Mouse (Mus musculus) myocyte (in vitro differentiated cells): ENCODE measurements at regions not wholly inside any gene's neighbourhood (a gene's known extent, or its start where the extent isn't known, plus 50 kb on each side); places are given as distances from the start of the nearest gene placed in this dataset.

Experiments
- POLR2A ChIP-seq: IDR thresholded peaks from one replicate; pipeline ENCODE4 v1.6.1; 2011; ENCODE audit warnings: low read depth, mild to moderate bottlenecking, control low read depth, moderate library complexity; ENCODE audit not compliant: insufficient read length
- TCF12 ChIP-seq: IDR thresholded peaks from one replicate; pipeline ENCODE4 v1.6.1; 2011; ENCODE audit warnings: mild to moderate bottlenecking, control low read depth; ENCODE audit not compliant: poor library complexity, insufficient read depth, severe bottlenecking

DNA sequence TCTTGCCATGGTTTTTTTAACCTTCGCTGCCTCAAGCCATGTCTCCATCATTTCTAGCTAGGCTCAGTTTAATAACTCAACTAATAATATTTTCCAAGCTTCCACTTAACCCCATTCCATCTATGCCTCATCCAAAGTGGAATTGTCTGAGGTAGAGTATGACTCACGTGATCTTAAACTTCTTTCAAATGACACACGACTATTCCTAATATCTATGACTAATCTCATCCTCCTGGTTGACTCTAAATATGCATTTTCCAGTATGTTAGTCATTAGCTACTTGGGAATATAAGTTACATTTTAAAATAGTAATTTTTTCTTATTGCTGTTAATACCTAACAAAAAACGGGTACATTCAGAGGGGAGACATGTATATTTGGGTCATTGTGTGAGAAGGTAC, 524.8 kb upstream of the Pappa start:
- TF ChIP-seq POLR2A = no peak
- TF ChIP-seq TCF12 = no peak
